Mouse (Mus musculus) liver, embryonic 15.5 days (tissue): ENCODE measurements around the gene Retsat. TPM values are rescaled to one million over a fixed set of nuclear protein-coding genes. Genes with fewer than 3 reads are reported as not detected.

ENCODE experiments used
- ATAC-seq: fragments of 200-750 bp; cut with Nextera tagmentation; 2 replicates; pipeline ENCODE4 v1.8.0; 2017; ENCODE audit warnings: moderate number of reproducible peaks, mild to moderate bottlenecking, moderate library complexity; ENCODE audit not compliant: insufficient read depth
- H3K27ac ChIP-seq: fragments of 300-500 bp; sonication (generic); replicated peaks from 2 replicates; pipeline ENCODE4 v1.5.1; 2015; ENCODE audit warnings: mild to moderate bottlenecking, inconsistent platforms
- H3K27me3 ChIP-seq: fragments of 300-500 bp; sonication (generic); 2 replicates; pipeline ENCODE4 v1.6.1; 2015; ENCODE audit warnings: mild to moderate bottlenecking, inconsistent platforms
- H3K36me3 ChIP-seq: fragments of 300-500 bp; sonication (generic); replicated peaks from 2 replicates; pipeline ENCODE4 v1.6.1; 2015; ENCODE audit warnings: moderate library complexity, mild to moderate bottlenecking, inconsistent platforms
- H3K4me1 ChIP-seq: fragments of 300-500 bp; sonication (generic); replicated peaks from 2 replicates; pipeline ENCODE4 v1.6.1; 2015; ENCODE audit warnings: inconsistent platforms
- H3K4me2 ChIP-seq: fragments of 300-500 bp; sonication (generic); 2 replicates; pipeline ENCODE4 v1.6.1; 2015; ENCODE audit warnings: moderate library complexity, mild to moderate bottlenecking, inconsistent platforms
- H3K4me3 ChIP-seq: fragments of 300-500 bp; sonication (generic); replicated peaks from 2 replicates; pipeline ENCODE4 v1.5.1; 2015; ENCODE audit warnings: mild to moderate bottlenecking, inconsistent platforms
- H3K9ac ChIP-seq: fragments of 300-500 bp; sonication (generic); 2 replicates; pipeline ENCODE4 v1.6.1; 2015; ENCODE audit warnings: moderate library complexity, mild to moderate bottlenecking, inconsistent platforms
- H3K9me3 ChIP-seq: fragments of 300-500 bp; sonication (generic); replicated peaks from 2 replicates; pipeline ENCODE4 v1.6.1; 2016; ENCODE audit warnings: inconsistent platforms
- WGBS: fragments of 180-500 bp; shearing (Covaris S2); methylation state at CpG from one replicate; pipeline ENCODE4 v1.1.7; 2015; ENCODE audit warnings: mixed read lengths; ENCODE audit not compliant: insufficient replicate concordance; 5-methylcytosine and 5-hydroxymethylcytosine counted together
- polyA plus RNA-seq: library from polyadenylated mRNA; unstranded; fragments of >200 nt; fragmentation: Nextera tagmentation; extraction: Ambion mirVana; gene quantifications from 2 replicates; pipeline ENCODE4 v1.2.1, GENCODE M21; 2015

The Retsat gene
- polyA plus RNA-seq, 1 experiment from 2014 or later: 17.9 TPM

- Histone ChIP-seq H3K4me1 (no peaks in the 10 kb centered on the region; the same call in 1 of the 2 replicates), H3K4me2 (no peak overlapping the region), H3K27me3 (no peaks in the 10 kb centered on the region), H3K9me3 (no peaks in the 10 kb centered on the region), H3K9ac (no peak overlapping the region), H3K36me3 (0 out of 2 replicates have a peak, but pooled peaks cover 4% of the 10 kb centered on the region), H3K4me3 (no peak overlapping the region), H3K27ac (no peak overlapping the region)
- 79% methylated on average over 16 of the region's 16 CpGs for WGBS
- ATAC-seq: no peak
Observed at GRCm38 (mm10) chr6:72627276-72627675, 29.0 kb downstream of the Retsat start.

GRCm38 (mm10) chr6:72630370-72630769 is 32.1 kb downstream of the Retsat start:
- peak; percentile 50; the same call in 1 of the 2 replicates for ATAC-seq
- 65% methylated on average over 2 of the region's 2 CpGs for WGBS
- peaks cover 2% of the 10 kb centered on the region; the same call in 1 of the 2 replicates for H3K4me1 ChIP-seq
- 0 out of 2 replicates have a peak, but pooled peaks cover 4% of the 10 kb centered on the region for H3K36me3 ChIP-seq
- peak overlapping the region; percentile 55 for H3K27ac ChIP-seq
- H3K4me3 ChIP-seq: no peak overlapping the region
- H3K4me2 ChIP-seq: no peak overlapping the region
- no peak overlapping the region for H3K9ac ChIP-seq
- H3K27me3 ChIP-seq: no peaks in the 10 kb centered on the region
- no peaks in the 10 kb centered on the region for H3K9me3 ChIP-seq

- H3K9me3 ChIP-seq: no peaks in the 10 kb centered on the region
Observed at GRCm38 (mm10) chr6:72630961-72631360, 32.7 kb downstream of the Retsat start.

GRCm38 (mm10) chr6:72631700-72632099 is 33.4 kb downstream of the Retsat start:
- Histone ChIP-seq H3K27me3 (no peaks in the 10 kb centered on the region), H3K4me1 (peaks cover 9% of the 10 kb centered on the region), H3K9me3 (no peaks in the 10 kb centered on the region), H3K9ac (no peak overlapping the region), H3K4me3 (no peak overlapping the region), H3K36me3 (0 out of 2 replicates have a peak, but pooled peaks cover 4% of the 10 kb centered on the region), H3K4me2 (no peak overlapping the region), H3K27ac (no peak overlapping the region)
- WGBS: 67% methylated on average over 6 of the region's 6 CpGs
- no peak for ATAC-seq

More at GRCm38 (mm10) chr6:72630961-72631360, 32.7 kb downstream of the Retsat start:
- Histone ChIP-seq H3K36me3 (0 out of 2 replicates have a peak, but pooled peaks cover 4% of the 10 kb centered on the region), H3K4me1 (peaks cover 5% of the 10 kb centered on the region), H3K27ac (0 out of 2 replicates have a peak overlapping the region, but pooled peaks have one; percentile 55), H3K9ac (no peak overlapping the region), H3K4me2 (no peak overlapping the region), H3K27me3 (no peaks in the 10 kb centered on the region), H3K4me3 (no peak overlapping the region)
- WGBS: 66% methylated on average over 14 of the region's 14 CpGs
- no peak for ATAC-seq

GRCm38 (mm10) chr6:72634311-72634710 is 36.0 kb downstream of the Retsat start:
- Histone ChIP-seq H3K4me2 (no peak overlapping the region), H3K9ac (no peak overlapping the region), H3K27me3 (no peaks in the 10 kb centered on the region), H3K9me3 (no peaks in the 10 kb centered on the region), H3K4me3 (no peak overlapping the region), H3K36me3 (no peaks in the 10 kb centered on the region), H3K4me1 (peaks cover 9% of the 10 kb centered on the region), H3K27ac (0 out of 2 replicates have a peak overlapping the region, but pooled peaks have one; percentile 41)
- WGBS: 29% methylated on average over 10 of the region's 10 CpGs
- no peak for ATAC-seq

GRCm38 (mm10) chr6:72635760-72636431 is 37.6 kb downstream of the Retsat start:
- WGBS: 35% methylated on average over 12 of the region's 12 CpGs
- Histone ChIP-seq H3K4me2 (no peak overlapping the region), H3K4me3 (no peak overlapping the region), H3K27me3 (no peaks in the 10 kb centered on the region), H3K27ac (no peak overlapping the region), H3K9ac (no peak overlapping the region), H3K36me3 (no peaks in the 10 kb centered on the region), H3K9me3 (no peaks in the 10 kb centered on the region), H3K4me1 (peaks cover 9% of the 10 kb centered on the region)
- no peak for ATAC-seq

GRCm38 (mm10) chr6:72636940-72637339 is 38.7 kb downstream of the Retsat start:
- ATAC-seq: no peak
- no peak overlapping the region for H3K9ac ChIP-seq
- H3K27me3 ChIP-seq: no peaks in the 10 kb centered on the region
- H3K4me2 ChIP-seq: no peak overlapping the region
- no peak overlapping the region for H3K27ac ChIP-seq
- H3K9me3 ChIP-seq: no peaks in the 10 kb centered on the region
- no peak overlapping the region for H3K4me3 ChIP-seq
- H3K36me3 ChIP-seq: no peaks in the 10 kb centered on the region
- WGBS: 59% methylated on average over 3 of the region's 3 CpGs
- H3K4me1 ChIP-seq: peaks cover 9% of the 10 kb centered on the region; the same call in 1 of the 2 replicates

GRCm38 (mm10) chr6:72641218-72641954 is 43.1 kb downstream of the Retsat start:
- Histone ChIP-seq H3K9ac (no peak overlapping the region), H3K4me3 (no peak overlapping the region), H3K27ac (no peak overlapping the region), H3K4me1 (no peaks in the 10 kb centered on the region), H3K9me3 (no peaks in the 10 kb centered on the region), H3K36me3 (no peaks in the 10 kb centered on the region), H3K27me3 (no peaks in the 10 kb centered on the region), H3K4me2 (no peak overlapping the region)
- 55% methylated on average over 18 of the region's 18 CpGs for WGBS
- no peak for ATAC-seq

GRCm38 (mm10) chr6:72644576-72644975 is 46.3 kb downstream of the Retsat start:
- Histone ChIP-seq H3K9ac (no peak overlapping the region), H3K36me3 (no peaks in the 10 kb centered on the region), H3K4me1 (no peaks in the 10 kb centered on the region), H3K9me3 (no peaks in the 10 kb centered on the region), H3K27ac (no peak overlapping the region), H3K4me2 (no peak overlapping the region), H3K4me3 (no peak overlapping the region), H3K27me3 (no peaks in the 10 kb centered on the region)
- no peak for ATAC-seq
- 49% methylated on average over 4 of the region's 4 CpGs for WGBS

- Histone ChIP-seq H3K36me3 (no peaks in the 10 kb centered on the region), H3K4me1 (no peaks in the 10 kb centered on the region), H3K4me3 (no peak overlapping the region), H3K4me2 (no peak overlapping the region), H3K27ac (no peak overlapping the region), H3K27me3 (no peaks in the 10 kb centered on the region), H3K9me3 (no peaks in the 10 kb centered on the region), H3K9ac (no peak overlapping the region)
- ATAC-seq: no peak
- 68% methylated on average over 7 of the region's 7 CpGs for WGBS
Observed at GRCm38 (mm10) chr6:72645364-72645763, 47.1 kb downstream of the Retsat start.

- H3K27me3 ChIP-seq: no peaks in the 10 kb centered on the region
- H3K9ac ChIP-seq: no peak overlapping the region
- 53% methylated on average over 10 of the region's 10 CpGs for WGBS
- no peak for ATAC-seq
- H3K4me2 ChIP-seq: no peak overlapping the region
- H3K27ac ChIP-seq: no peak overlapping the region
- H3K36me3 ChIP-seq: no peaks in the 10 kb centered on the region
- no peaks in the 10 kb centered on the region for H3K9me3 ChIP-seq
- H3K4me3 ChIP-seq: no peak overlapping the region
- 0 out of 2 replicates have a peak, but pooled peaks cover 4% of the 10 kb centered on the region for H3K4me1 ChIP-seq
Observed at GRCm38 (mm10) chr6:72647383-72647820, 49.1 kb downstream of the Retsat start.
